In genomic region chr13:64307508-64307907, GRCm38 (mm10) we compare ENCODE assay signal across 21 mouse cellular contexts. TPM values are rescaled to one million over a fixed set of nuclear protein-coding genes. Genes with fewer than 3 reads are reported as not detected.
DNase-seq lines count a peak whose midpoint lies in the region; ATAC-seq lines count a peak whose summit lies in the region.
"Had no signal": no experiment of that assay in that cellular context is flagged by ENCODE, and none has a peak within 500 bp of the region (broad histone marks: within the 10 kb centered on the region; RNA-seq: fewer than 3 reads in every experiment).

No protein-coding gene starts in this region.

- H3K9ac ChIP-seq in hindbrain, embryonic 11.5 days (ENCODE audit: low read depth, low read length): no peak overlapping the region
- H3K9ac ChIP-seq: embryonic facial prominence, embryonic 13.5 days; forebrain, postnatal 0 days; hindbrain, embryonic 14.5 days; lung, embryonic 14.5 days; midbrain, embryonic 15.5 days had no signal

- no peak overlapping the region for H3K27ac ChIP-seq in hindbrain, embryonic 11.5 days (ENCODE audit: low read depth, low read length)
- H3K27ac ChIP-seq: embryonic facial prominence, embryonic 13.5 days; heart, embryonic 10.5 days; hindbrain, embryonic 14.5 days; limb, embryonic 10.5 days; midbrain, embryonic 15.5 days had no signal

- no peaks in the 10 kb centered on the region for H3K9me3 ChIP-seq in hindbrain, embryonic 11.5 days (ENCODE audit: control insufficient read depth, low read length)
- H3K9me3 ChIP-seq: embryonic facial prominence, embryonic 13.5 days; heart, embryonic 10.5 days; limb, embryonic 10.5 days; midbrain, embryonic 15.5 days had no signal

- H3K27me3 ChIP-seq in hindbrain, embryonic 11.5 days (ENCODE audit: control insufficient read depth, insufficient read depth, low read length): no peaks in the 10 kb centered on the region
- H3K27me3 ChIP-seq: embryonic facial prominence, embryonic 13.5 days; midbrain, embryonic 15.5 days; Patski had no signal

- no peaks in the 10 kb centered on the region for H3K4me1 ChIP-seq in hindbrain, embryonic 11.5 days (replicated peaks; ENCODE audit: control insufficient read depth, insufficient read depth, low read length)

- H3K4me2 ChIP-seq in hindbrain, embryonic 11.5 days (replicated peaks; ENCODE audit: low read depth, low read length): no peak overlapping the region
- H3K4me2 ChIP-seq: embryonic facial prominence, embryonic 13.5 days; hindbrain, embryonic 14.5 days; liver, embryonic 11.5 days; lung, embryonic 14.5 days; midbrain, embryonic 15.5 days had no signal

- 87% methylated on average over 5 of the region's 5 CpGs for WGBS in hindbrain, embryonic 11.5 days

- H3K36me3 ChIP-seq in hindbrain, embryonic 11.5 days (ENCODE audit: control insufficient read depth, insufficient read depth, low read length): no peaks in the 10 kb centered on the region
- H3K36me3 ChIP-seq: midbrain, embryonic 15.5 days had no signal

- DNase-seq in heart, adult 11 months: peak; percentile 89
- DNase-seq in heart, adult 18-20 months: no peak
- peak; percentile 41 for DNase-seq in A20 (ENCODE audit: low read depth, low spot score)
- peak; percentile 62 to 69 for DNase-seq in cerebellum, adult 18-20 months
- DNase-seq in cerebellum, postnatal 36 days: peak; percentile 55 to 65
- DNase-seq in ovary, postnatal 10 days (ENCODE audit: low spot score): no peak
- no peak for DNase-seq in hindbrain, embryonic 11.5 days (ENCODE audit: low spot score)
- DNase-seq: forebrain, postnatal 0 days; heart, postnatal 10 days; lung, embryonic 14.5 days; lung, postnatal 4 days had no signal

- no peak overlapping the region for H3K4me3 ChIP-seq in hindbrain, embryonic 11.5 days (ENCODE audit: low read depth, low read length)
- H3K4me3 ChIP-seq: embryonic facial prominence, embryonic 13.5 days; heart, embryonic 10.5 days; limb, embryonic 10.5 days; midbrain, embryonic 15.5 days had no signal

- ATAC-seq in inflammation-experienced regulatory T-cells, adult 6 months: no peak
- no peak for ATAC-seq in hindbrain, embryonic 11.5 days (ENCODE audit: low FRiP score)
- ATAC-seq: activated CD4-positive, CD25-positive, alpha-beta regulatory T cell, adult 4 months; forebrain, postnatal 0 days; intestine, embryonic 16.5 days; midbrain, embryonic 15.5 days; Patski had no signal

RNA-seq across cellular contexts. Expression of gene Aaed1, which starts 5.0 kb away (rescaled TPM):
- 10 to 100 TPM; 57.7 to 58.6 TPM for total RNA-seq in heart, adult 18-20 months (2021)
- 10 to 100 TPM in 2 of 3 experiments, 1 to 10 TPM in 1; 9.4 to 10.2 (median 10.0) TPM for polyA plus RNA-seq in inflammation-experienced regulatory T-cells, adult 6 months (2017; shearing (Covaris generic))
- 16.9 and 21.6 TPM in 2 replicates for polyA plus RNA-seq in hindbrain, embryonic 11.5 days (2014; fragmentation: Nextera tagmentation; extraction: Ambion mirVana)

RNA-seq across cellular contexts. Expression of gene Cdc14b, which starts 32.4 kb away (rescaled TPM):
- total RNA-seq in heart, adult 18-20 months (2021): 10 to 100 TPM in 1 of 2 experiments, 1 to 10 TPM in 1; 8.6 to 10.9 TPM
- polyA plus RNA-seq in inflammation-experienced regulatory T-cells, adult 6 months (2017; shearing (Covaris generic)): 10 to 100 TPM in 1 of 3 experiments, 1 to 10 TPM in 2; 6.5 to 14.2 (median 9.1) TPM
- polyA plus RNA-seq in hindbrain, embryonic 11.5 days (2014; fragmentation: Nextera tagmentation; extraction: Ambion mirVana): 14.9 and 16.0 TPM in 2 replicates

Comparison
In these comparisons a context has a peak if more than half of its experiments do, and no peak if none do; other contexts are left out.
1. DNase-seq: peak in heart, adult 11 months (single experiment), A20 (single experiment), cerebellum, adult 18-20 months (2 of 2) and cerebellum, postnatal 36 days (2 of 2); none in heart, adult 18-20 months (0 of 2), ovary, postnatal 10 days (single experiment) and hindbrain, embryonic 11.5 days (single experiment).